In the genomic region with DNA sequence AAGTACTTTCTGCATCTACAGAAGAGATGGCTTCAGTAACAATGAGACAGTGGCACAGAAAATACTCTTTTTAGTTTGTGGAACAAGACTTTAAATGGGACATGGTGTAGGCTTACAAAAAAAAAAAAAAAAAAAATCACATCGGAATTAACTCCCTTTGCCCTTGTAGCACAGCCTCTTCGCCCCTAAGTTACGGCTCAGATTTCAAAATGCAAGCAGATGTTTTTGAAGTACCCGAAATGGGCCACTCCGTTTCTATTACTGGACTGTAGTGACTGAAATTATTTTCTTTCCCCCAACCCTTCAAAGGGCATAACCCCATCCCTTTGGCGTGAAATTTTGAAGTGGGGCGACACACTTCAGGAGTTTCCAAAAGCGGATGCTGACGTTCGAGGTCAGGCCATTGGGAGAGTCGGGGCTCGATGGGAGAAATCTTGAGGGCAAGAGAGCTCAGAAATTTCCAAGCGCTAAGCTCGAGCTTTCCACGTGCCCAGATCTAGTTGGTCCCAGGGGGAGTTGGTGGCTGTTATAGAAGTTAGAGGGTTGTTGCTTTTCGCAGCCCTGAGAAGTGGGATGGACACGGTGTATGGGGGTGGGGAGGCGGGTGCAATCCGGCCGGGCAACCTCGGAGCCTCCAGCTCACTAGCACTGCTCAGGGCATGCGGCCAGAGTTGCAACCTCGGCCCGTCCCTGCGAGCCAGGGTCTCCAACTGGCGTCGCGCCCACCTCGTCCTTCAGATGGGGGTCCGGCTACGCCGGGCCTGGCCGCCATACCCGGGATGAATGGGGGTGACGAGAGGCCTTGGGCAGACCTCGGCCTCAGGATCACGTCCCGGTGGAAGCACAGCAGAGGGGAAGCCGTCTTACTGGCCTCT, we compare ENCODE assay signal across 7 mouse cellular contexts. TPM values are rescaled to one million over a fixed set of nuclear protein-coding genes. Genes with fewer than 3 reads are reported as not detected.
DNase-seq lines count a peak whose midpoint lies in the region; ATAC-seq and TF ChIP-seq lines count a peak whose summit lies in the region.

Gene Hexim2, plus strand, starts transcription at position 729 of the 875 bp plus-strand sequence.

- peak within 1 kb of the TSS; percentile 81 for H3K4me2 ChIP-seq in forebrain, embryonic 13.5 days

- peak; percentile 18 for ATAC-seq in Patski
- ATAC-seq in forebrain, embryonic 13.5 days, result peak; percentile 51

- peak within 1 kb of the TSS; percentile 95 for H3K27ac ChIP-seq in forebrain, embryonic 13.5 days
- peak within 1 kb of the TSS; percentile 100 for H3K27ac ChIP-seq in left cerebral cortex, adult 2 months
- peak within 1 kb of the TSS; percentile 91 for H3K27ac ChIP-seq in macrophage

- intact Hi-C loops in left cerebral cortex, adult 2 months (cut with DNase I), result loop anchor here (1.0 kb wide), 1 partner anchor 16 kb away; the partner anchor contains the start of gene Hexim1

- no peaks in the 10 kb centered on the region for H3K27me3 ChIP-seq in Patski
- H3K27me3 ChIP-seq in forebrain, embryonic 13.5 days, result no peaks in the 10 kb centered on the region

- in situ Hi-C loops in Patski (cut with MboI; ENCODE audit: low pct_unique_long_range_greater_than_20kb), result no loop called here

- H3K9me3 ChIP-seq in forebrain, embryonic 13.5 days (replicated peaks), result no peaks in the 10 kb centered on the region

- POLR2A ChIA-PET in Patski (lab: Charles Lee), result interaction anchor here (0.7 to 4.6 kb wide), 6 partner anchors 10 to 30 kb away, joined by 3 to 59 read pairs (median 4); partner anchors contain the start of gene Hexim1

- peaks cover 37% of the 10 kb centered on the region for H3K4me1 ChIP-seq in forebrain, embryonic 13.5 days

- peak within 1 kb of the TSS; percentile 99 for H3K9ac ChIP-seq in forebrain, embryonic 13.5 days

- CTCF ChIA-PET in Patski (lab: Charles Lee), result interaction anchor here (2.1 to 6.9 kb wide), 4 partner anchors 15 to 30 kb away, joined by 4 to 35 read pairs (median 15); no protein-coding TSS in a partner anchor

- DNase-seq in Patski (ENCODE audit: low read depth, low spot score), result no peak
- peak; percentile 50 for DNase-seq in c-Kit-negative CD71-positive TER-119-positive erythroid progenitor cells, embryonic 14.5 days (ENCODE audit: low read depth, low spot score)
- peak; percentile 75 for DNase-seq in heart, postnatal 4 days
- peak; percentile 59 to 61 for DNase-seq in left cerebral cortex, adult 2 months (ENCODE audit: extremely low spot score in 1 of 2, low spot score in 2 of 2)
- peak; percentile 44 to 50 for DNase-seq in spleen, postnatal 36 days (ENCODE audit: low spot score in 2 of 2)

- peak within 1 kb of the TSS; percentile 88 for H3K4me3 ChIP-seq in forebrain, embryonic 13.5 days
- H3K4me3 ChIP-seq in left cerebral cortex, adult 2 months, result peak within 1 kb of the TSS; percentile 92
- H3K4me3 ChIP-seq in macrophage (ENCODE audit: inconsistent target), result peak within 1 kb of the TSS; percentile 64

- no peak for TF ChIP-seq CTCF in Patski (IDR thresholded peaks at IDR 0.05)
- TF ChIP-seq CTCF in left cerebral cortex, adult 2 months (IDR thresholded peaks at IDR 0.05), result no peak

- no peaks in the 10 kb centered on the region for H3K36me3 ChIP-seq in forebrain, embryonic 13.5 days (ENCODE audit: poor library complexity, severe bottlenecking)
- no peaks in the 10 kb centered on the region for H3K36me3 ChIP-seq in macrophage (ENCODE audit: inconsistent target)

- peaks cover 39% of the 10 kb centered on the region for H3K79me2 ChIP-seq in macrophage (ENCODE audit: inconsistent target)

- WGBS in forebrain, embryonic 13.5 days, result under 1% methylated on average over 39 of the region's 39 CpGs
- 1% methylated on average over 38 of the region's 39 CpGs for WGBS in macrophage (ENCODE audit: missing documents)

RNA-seq across cellular contexts. Expression of gene Hexim2, which starts in this region (rescaled TPM):
- polyA plus RNA-seq in Patski (2021) (20.6 TPM), macrophage (2018) (0.98 to 2.8 TPM (median 2.6 TPM) in 3 replicates)
- polyA plus RNA-seq in forebrain, embryonic 13.5 days (2015; fragmentation: Nextera tagmentation; extraction: Ambion mirVana), result 13.4 and 13.9 TPM in 2 replicates
- total RNA-seq in heart, postnatal 4 days (2021), result 1 to 10 TPM; 4.2 to 4.8 TPM
- 10 to 100 TPM; 14.0 to 14.1 TPM for total RNA-seq in left cerebral cortex, adult 2 months (2021)
- total RNA-seq in macrophage (2018; cell fraction: chromatin; rRNA removed), result 10 to 100 TPM in 1 of 26 experiments, 1 to 10 TPM in 25; 2.1 to 11.1 (median 5.4) TPM
- total RNA-seq in macrophage (2018; cell fraction: cytosol; rRNA removed), result 1 to 10 TPM in 24 of 26 experiments, under 1 TPM in 2; 0.91 to 4.9 (median 2.6) TPM
- total RNA-seq in macrophage (2018; cell fraction: nucleus; rRNA removed), result 10 to 100 TPM in 5 of 26 experiments, 1 to 10 TPM in 21; 1.2 to 16.7 (median 6.2) TPM
